Mouse (Mus musculus): Measurements from ENCODE around the gene Mbnl2. TPM values are rescaled to one million over a fixed set of nuclear protein-coding genes. Genes with fewer than 3 reads are reported as not detected.

The Mbnl2 gene
- polyA plus RNA-seq, 1 experiment: 24.6 TPM

DNA sequence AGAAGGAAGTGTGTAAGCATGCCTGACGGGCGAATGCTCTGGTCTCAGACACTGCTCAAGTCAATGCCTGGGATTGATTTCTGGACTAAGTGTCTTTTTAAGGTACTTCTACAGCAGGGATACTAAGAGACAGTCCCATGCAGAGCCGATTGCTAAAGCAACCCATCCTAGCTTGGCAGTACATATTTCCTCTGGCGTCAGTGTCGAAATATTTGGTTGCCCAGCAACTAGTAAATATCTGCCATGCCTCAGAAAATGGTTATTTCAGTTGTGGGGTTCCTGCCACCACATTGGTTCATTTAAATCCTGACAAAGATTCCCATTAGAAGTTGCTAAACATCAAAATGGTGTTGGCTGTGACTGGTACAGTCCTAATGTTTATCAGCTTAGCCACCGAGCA lies 66.4 kb downstream of the Mbnl2 start:
- H3K27ac ChIP-seq (ENCODE audit: control insufficient read depth, insufficient read depth, low read depth, low read length, poor library complexity): no peak overlapping the region
- peaks cover 2% of the 10 kb centered on the region; the same call in 1 of the 2 replicates for H3K4me1 ChIP-seq (ENCODE audit: control insufficient read depth, insufficient read depth, low read length)
- 51% methylated on average over 6 of the region's 6 CpGs for WGBS
- no peak overlapping the region for H3K4me3 ChIP-seq (replicated peaks; ENCODE audit: control insufficient read depth, low read depth, low read length)
- no peak for TF ChIP-seq POLR2A (IDR thresholded peaks at IDR 0.05; ENCODE audit: borderline replicate concordance, control insufficient read depth, low read depth, low read length)
- TF ChIP-seq CTCF (IDR thresholded peaks at IDR 0.05; ENCODE audit: control insufficient read depth, insufficient read depth, low read length): no peak

GRCm38 (mm10) chr14:120342321-120342720 lies 66.9 kb downstream of the Mbnl2 start:
- TF ChIP-seq CTCF (IDR thresholded peaks at IDR 0.05; ENCODE audit: control insufficient read depth, insufficient read depth, low read length): no peak
- TF ChIP-seq POLR2A (IDR thresholded peaks at IDR 0.05; ENCODE audit: borderline replicate concordance, control insufficient read depth, low read depth, low read length): no peak
- 88% methylated on average over 7 of the region's 7 CpGs for WGBS

DNA sequence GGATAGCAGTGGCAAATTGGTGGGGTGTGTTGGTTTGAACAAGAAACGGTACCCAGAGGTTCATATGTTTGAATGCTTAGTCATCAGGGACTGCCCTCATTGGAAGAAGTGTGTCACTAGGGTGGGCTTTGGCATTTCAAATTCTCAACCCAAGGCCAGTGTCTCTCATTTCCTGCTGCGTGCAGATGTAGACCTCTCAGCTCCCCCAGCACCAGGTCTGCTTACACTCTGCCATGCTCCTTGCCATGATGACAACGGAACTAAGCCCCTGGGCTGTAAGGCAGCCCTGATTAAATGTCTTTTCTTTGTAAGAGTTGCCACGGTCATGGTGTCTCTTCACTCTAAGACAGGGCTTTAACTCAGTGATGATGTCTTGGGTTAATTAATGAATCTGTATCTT lies 69.2 kb downstream of the Mbnl2 start:
- WGBS: 56% methylated on average over 4 of the region's 4 CpGs
- H3K4me1 ChIP-seq (ENCODE audit: control insufficient read depth, insufficient read depth, low read length): peaks cover 2% of the 10 kb centered on the region; the same call in 1 of the 2 replicates
- no peak overlapping the region for H3K27ac ChIP-seq (ENCODE audit: control insufficient read depth, insufficient read depth, low read depth, low read length, poor library complexity)
- no peak overlapping the region for H3K4me3 ChIP-seq (replicated peaks; ENCODE audit: control insufficient read depth, low read depth, low read length)
- no peak for TF ChIP-seq CTCF (IDR thresholded peaks at IDR 0.05; ENCODE audit: control insufficient read depth, insufficient read depth, low read length)
- TF ChIP-seq POLR2A (IDR thresholded peaks at IDR 0.05; ENCODE audit: borderline replicate concordance, control insufficient read depth, low read depth, low read length): no peak

More at GRCm38 (mm10) chr14:120342321-120342720, 66.9 kb downstream of the Mbnl2 start:
- H3K4me3 ChIP-seq (replicated peaks; ENCODE audit: control insufficient read depth, low read depth, low read length): no peak overlapping the region
- H3K4me1 ChIP-seq (ENCODE audit: control insufficient read depth, insufficient read depth, low read length): peaks cover 2% of the 10 kb centered on the region; the same call in 1 of the 2 replicates
- H3K27ac ChIP-seq (ENCODE audit: control insufficient read depth, insufficient read depth, low read depth, low read length, poor library complexity): no peak overlapping the region

- 28% methylated on average over 11 of the region's 11 CpGs for WGBS
- no peak for TF ChIP-seq POLR2A (IDR thresholded peaks at IDR 0.05; ENCODE audit: borderline replicate concordance, control insufficient read depth, low read depth, low read length)
- peak; percentile 34; the same call in 1 of the 2 replicates for TF ChIP-seq CTCF (IDR thresholded peaks at IDR 0.05; ENCODE audit: control insufficient read depth, insufficient read depth, low read length)
- peaks cover 1% of the 10 kb centered on the region; the same call in 1 of the 2 replicates for H3K4me1 ChIP-seq (ENCODE audit: control insufficient read depth, insufficient read depth, low read length)
- H3K27ac ChIP-seq (ENCODE audit: control insufficient read depth, insufficient read depth, low read depth, low read length, poor library complexity): no peak overlapping the region
- H3K4me3 ChIP-seq (replicated peaks; ENCODE audit: control insufficient read depth, low read depth, low read length): no peak overlapping the region
Measured at GRCm38 (mm10) chr14:120347410-120348315, 72.2 kb downstream of the Mbnl2 start.

GRCm38 (mm10) chr14:120349332-120349731 lies 73.9 kb downstream of the Mbnl2 start:
- Histone ChIP-seq H3K4me1 (ENCODE audit: control insufficient read depth, insufficient read depth, low read length) (peaks cover 1% of the 10 kb centered on the region; the same call in 1 of the 2 replicates), H3K27ac (ENCODE audit: control insufficient read depth, insufficient read depth, low read depth, low read length, poor library complexity) (no peak overlapping the region), H3K4me3 (replicated peaks; ENCODE audit: control insufficient read depth, low read depth, low read length) (no peak overlapping the region)
- WGBS: 76% methylated on average over 4 of the region's 4 CpGs
- no peak for TF ChIP-seq POLR2A (IDR thresholded peaks at IDR 0.05; ENCODE audit: borderline replicate concordance, control insufficient read depth, low read depth, low read length)
- TF ChIP-seq CTCF (IDR thresholded peaks at IDR 0.05; ENCODE audit: control insufficient read depth, insufficient read depth, low read length): no peak

- Histone ChIP-seq H3K4me3 (replicated peaks; ENCODE audit: control insufficient read depth, low read depth, low read length) (no peak overlapping the region), H3K4me1 (ENCODE audit: control insufficient read depth, insufficient read depth, low read length) (peaks cover 1% of the 10 kb centered on the region; the same call in 1 of the 2 replicates), H3K27ac (ENCODE audit: control insufficient read depth, insufficient read depth, low read depth, low read length, poor library complexity) (no peak overlapping the region)
- 30% methylated on average over 14 of the region's 14 CpGs for WGBS
- TF ChIP-seq POLR2A (IDR thresholded peaks at IDR 0.05; ENCODE audit: borderline replicate concordance, control insufficient read depth, low read depth, low read length) (no peak), CTCF (IDR thresholded peaks at IDR 0.05; ENCODE audit: control insufficient read depth, insufficient read depth, low read length) (no peak)
Measured at GRCm38 (mm10) chr14:120352136-120352843, 76.8 kb downstream of the Mbnl2 start.

DNA sequence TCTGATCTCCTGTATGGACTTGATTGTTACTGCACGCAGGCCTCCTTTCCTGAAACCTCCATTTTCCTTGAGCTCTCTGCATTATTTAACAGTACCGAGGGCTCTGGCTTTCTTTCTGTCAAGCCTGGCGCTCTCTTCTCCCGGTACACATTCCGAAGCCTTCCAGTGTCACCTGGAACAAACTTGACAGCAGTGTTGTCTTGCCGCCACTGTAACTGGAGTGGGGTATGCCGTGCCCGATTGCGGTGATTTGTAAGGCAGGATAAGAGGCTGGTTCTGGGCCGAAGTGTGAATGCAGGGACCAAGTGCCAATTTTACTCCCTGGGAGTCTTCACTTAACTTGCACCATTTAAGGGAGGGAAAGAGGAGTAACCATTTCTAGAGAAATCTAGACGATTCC lies 77.7 kb downstream of the Mbnl2 start:
- peaks cover 1% of the 10 kb centered on the region; the same call in 1 of the 2 replicates for H3K4me1 ChIP-seq (ENCODE audit: control insufficient read depth, insufficient read depth, low read length)
- 85% methylated on average over 11 of the region's 11 CpGs for WGBS
- TF ChIP-seq CTCF (IDR thresholded peaks at IDR 0.05; ENCODE audit: control insufficient read depth, insufficient read depth, low read length) (no peak), POLR2A (IDR thresholded peaks at IDR 0.05; ENCODE audit: borderline replicate concordance, control insufficient read depth, low read depth, low read length) (no peak)

GRCm38 (mm10) chr14:120354595-120354994 lies 79.1 kb downstream of the Mbnl2 start:
- TF ChIP-seq CTCF (IDR thresholded peaks at IDR 0.05; ENCODE audit: control insufficient read depth, insufficient read depth, low read length) (no peak), POLR2A (IDR thresholded peaks at IDR 0.05; ENCODE audit: borderline replicate concordance, control insufficient read depth, low read depth, low read length) (no peak)
- WGBS: 65% methylated on average over 6 of the region's 6 CpGs
- H3K4me3 ChIP-seq (replicated peaks; ENCODE audit: control insufficient read depth, low read depth, low read length): no peak overlapping the region
- no peak overlapping the region for H3K27ac ChIP-seq (ENCODE audit: control insufficient read depth, insufficient read depth, low read depth, low read length, poor library complexity)
- H3K4me1 ChIP-seq (ENCODE audit: control insufficient read depth, insufficient read depth, low read length): peaks cover 3% of the 10 kb centered on the region; the same call in 1 of the 2 replicates

More for the DNA sequence above, 77.7 kb downstream of the Mbnl2 start:
- Histone ChIP-seq H3K4me3 (replicated peaks; ENCODE audit: control insufficient read depth, low read depth, low read length) (no peak overlapping the region), H3K27ac (ENCODE audit: control insufficient read depth, insufficient read depth, low read depth, low read length, poor library complexity) (no peak overlapping the region)
